Mouse (Mus musculus): ENCODE measurements at regions not wholly inside any gene's neighbourhood (a gene's known extent, or its start where the extent isn't known, plus 50 kb on each side); places are given as distances from the start of the nearest gene placed in this dataset.

- DNase-seq, result no peak
These were observed 308.2 kb upstream of the Hnrnpa3 start for GRCm38 (mm10) chr2:75350902-75351301.

- DNase-seq, result no peak
These were observed 307.1 kb upstream of the Hnrnpa3 start for GRCm38 (mm10) chr2:75351965-75352364.

- DNase-seq, result no peak
These were observed 306.5 kb upstream of the Hnrnpa3 start for GRCm38 (mm10) chr2:75352564-75352963.

- no peak for DNase-seq
These were observed 302.2 kb upstream of the Hnrnpa3 start for GRCm38 (mm10) chr2:75356691-75357375.

GRCm38 (mm10) chr2:75357516-75357915 is 301.5 kb upstream of the Hnrnpa3 start:
- no peak for DNase-seq

- no peak for DNase-seq
These were observed 298.1 kb upstream of the Hnrnpa3 start for GRCm38 (mm10) chr2:75360936-75361335.

- DNase-seq, result no peak
These were observed 282.4 kb upstream of the Hnrnpa3 start for GRCm38 (mm10) chr2:75376666-75377065.

- no peak for DNase-seq
These were observed 273.4 kb upstream of the Hnrnpa3 start for GRCm38 (mm10) chr2:75385551-75386263.

- no peak for DNase-seq
These were observed 272.4 kb upstream of the Hnrnpa3 start for GRCm38 (mm10) chr2:75386636-75387035.

- no peak for DNase-seq
These were observed 267.0 kb upstream of the Hnrnpa3 start for GRCm38 (mm10) chr2:75392041-75392440.

- no peak for DNase-seq
These were observed 264.0 kb upstream of the Hnrnpa3 start for GRCm38 (mm10) chr2:75394928-75395673.

- DNase-seq, result no peak
These were observed 263.0 kb upstream of the Hnrnpa3 start for GRCm38 (mm10) chr2:75396016-75396415.

- DNase-seq, result no peak
These were observed 258.7 kb upstream of the Hnrnpa3 start for GRCm38 (mm10) chr2:75400291-75400870.

GRCm38 (mm10) chr2:75403791-75404190 is 255.3 kb upstream of the Hnrnpa3 start:
- DNase-seq, result no peak

GRCm38 (mm10) chr2:75405524-75406214 is 253.4 kb upstream of the Hnrnpa3 start:
- no peak for DNase-seq

- no peak for DNase-seq
These were observed 252.2 kb upstream of the Hnrnpa3 start for GRCm38 (mm10) chr2:75406721-75407455.

- DNase-seq, result no peak
These were observed 251.5 kb upstream of the Hnrnpa3 start for GRCm38 (mm10) chr2:75407560-75407959.

GRCm38 (mm10) chr2:75408016-75408415 is 251.0 kb upstream of the Hnrnpa3 start:
- DNase-seq, result no peak

GRCm38 (mm10) chr2:75409806-75410205 is 249.3 kb upstream of the Hnrnpa3 start:
- DNase-seq, result no peak

GRCm38 (mm10) chr2:75412735-75413134 is 246.3 kb upstream of the Hnrnpa3 start:
- DNase-seq, result no peak

GRCm38 (mm10) chr2:75418689-75419088 is 240.4 kb upstream of the Hnrnpa3 start:
- no peak for DNase-seq

- DNase-seq, result no peak
These were observed 239.9 kb upstream of the Hnrnpa3 start for GRCm38 (mm10) chr2:75419142-75419541.
